Mouse (Mus musculus) embryonic fibroblast, embryonic 13.5 days (primary cell): ENCODE measurements around the gene Gltpd2.

ENCODE experiments used
- CTCF ChIP-seq: IDR thresholded peaks from 2 replicates; pipeline ENCODE4 v1.5.1; 2011; ENCODE audit warnings: mild to moderate bottlenecking, control low read depth, low read length, moderate library complexity, borderline replicate concordance; ENCODE audit not compliant: insufficient read depth
- POLR2A ChIP-seq: IDR thresholded peaks from 2 replicates; pipeline ENCODE4 v1.6.1; 2011; ENCODE audit warnings: low read depth, mild to moderate bottlenecking, control low read depth, low read length, moderate library complexity

DNA sequence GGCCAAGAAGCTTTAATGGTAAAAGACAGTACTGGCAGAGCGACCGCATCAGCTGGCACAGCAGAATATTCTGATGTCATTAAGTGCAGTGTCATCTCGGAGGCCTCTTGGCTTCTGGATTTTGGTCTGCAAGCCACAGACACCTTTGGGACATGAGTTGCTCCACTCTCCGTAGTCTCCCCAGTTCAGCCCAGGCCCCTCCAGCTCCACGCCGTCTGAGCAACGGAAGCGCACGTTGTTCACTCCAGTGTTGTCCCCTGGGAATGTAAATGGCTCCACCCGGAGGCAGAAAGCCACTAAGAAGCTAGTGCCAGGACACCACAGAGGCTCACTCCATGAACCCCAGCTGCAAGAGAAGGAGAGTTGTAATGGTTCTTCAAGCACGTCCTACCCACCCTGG lies 5.5 kb upstream of the Gltpd2 start:
- no peak for TF ChIP-seq CTCF
- no peak for TF ChIP-seq POLR2A
